Mouse (Mus musculus) thymus, adult 2 months (tissue): ENCODE results near the gene Col6a4.

Experiments used
- CTCF ChIP-seq: fragments of 200-500 bp; IDR thresholded peaks from 2 replicates; pipeline ENCODE4 v1.5.1; 2012; ENCODE audit warnings: mild to moderate bottlenecking, control low read depth, low read length, moderate library complexity, borderline replicate concordance; ENCODE audit not compliant: control insufficient read depth, poor library complexity, insufficient read depth; ENCODE audit errors: extremely low read depth
- POLR2A ChIP-seq: fragments of 200-500 bp; IDR thresholded peaks from 2 replicates; pipeline ENCODE4 v1.6.1; 2012; ENCODE audit warnings: mild to moderate bottlenecking, low read length, control low read depth, moderate library complexity; ENCODE audit not compliant: control insufficient read depth, poor library complexity, insufficient read depth; ENCODE audit errors: extremely low read depth

DNA sequence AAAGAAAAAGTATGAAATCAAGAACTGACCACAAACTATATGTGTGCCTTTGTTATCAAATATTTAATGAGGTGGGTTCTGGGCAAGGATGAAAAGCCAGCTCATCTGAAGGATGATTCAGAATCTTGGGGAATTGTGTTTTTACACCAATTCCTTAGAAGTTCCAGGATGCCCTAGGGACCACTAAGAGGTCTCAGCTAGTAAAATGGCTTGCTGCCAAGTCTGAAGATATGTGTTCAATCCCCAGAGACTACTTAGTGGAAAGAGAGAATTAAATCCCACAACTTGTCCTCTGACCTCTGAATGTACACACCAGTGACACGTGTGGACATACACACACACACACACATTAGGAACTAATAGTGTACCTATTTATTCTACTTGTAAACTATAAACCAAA is 137.5 kb downstream of the Col6a4 start:
- no peak for TF ChIP-seq CTCF
- TF ChIP-seq POLR2A, result no peak
